Mouse (Mus musculus) lung, embryonic 15.5 days (tissue): ENCODE data around the gene Ubxn7. TPM values are rescaled to one million over a fixed set of nuclear protein-coding genes. Genes with fewer than 3 reads are reported as not detected.

Source experiments
- ATAC-seq: fragments of 200-750 bp; cut with Nextera tagmentation; 2 replicates; pipeline ENCODE4 v1.8.0; 2017; ENCODE audit warnings: moderate number of reproducible peaks, borderline replicate concordance; ENCODE audit not compliant: low FRiP score, low TSS enrichment; ENCODE audit errors: extremely low read depth
- H3K27ac ChIP-seq: fragments of 300-500 bp; sonication (generic); 2 replicates; pipeline ENCODE4 v1.5.1; 2015; ENCODE audit warnings: moderate library complexity, mild to moderate bottlenecking, inconsistent platforms
- H3K27me3 ChIP-seq: fragments of 300-500 bp; sonication (generic); 2 replicates; pipeline ENCODE4 v1.6.1; 2015; ENCODE audit warnings: inconsistent platforms
- H3K36me3 ChIP-seq: fragments of 300-500 bp; sonication (generic); 2 replicates; pipeline ENCODE4 v1.6.1; 2015; ENCODE audit warnings: inconsistent platforms
- H3K4me1 ChIP-seq: fragments of 300-500 bp; sonication (generic); 2 replicates; pipeline ENCODE4 v1.6.1; 2015; ENCODE audit warnings: inconsistent platforms
- H3K4me2 ChIP-seq: fragments of 300-500 bp; sonication (generic); 2 replicates; pipeline ENCODE4 v1.6.1; 2015; ENCODE audit warnings: inconsistent platforms, mild to moderate bottlenecking, moderate library complexity
- H3K4me3 ChIP-seq: fragments of 300-500 bp; sonication (generic); 2 replicates; pipeline ENCODE4 v1.5.1; 2015; ENCODE audit warnings: mild to moderate bottlenecking, inconsistent platforms
- H3K9ac ChIP-seq: fragments of 300-500 bp; sonication (generic); 2 replicates; pipeline ENCODE4 v1.6.1; 2015; ENCODE audit warnings: inconsistent platforms
- H3K9me3 ChIP-seq: fragments of 300-500 bp; sonication (generic); 2 replicates; pipeline ENCODE4 v1.6.1; 2016; ENCODE audit warnings: inconsistent platforms
- WGBS: fragments of 180-500 bp; shearing (Covaris S2); methylation state at CpG from one replicate; pipeline ENCODE4 v1.1.7; 2015; 5-methylcytosine and 5-hydroxymethylcytosine counted together
- polyA plus RNA-seq: library from polyadenylated mRNA; unstranded; fragments of >200 nt; fragmentation: Nextera tagmentation; extraction: Ambion mirVana; gene quantifications from 2 replicates; pipeline ENCODE4 v1.2.1, GENCODE M21; 2015

The Ubxn7 gene
- polyA plus RNA-seq, 1 experiment from 2014 or later = 24.2 TPM

- no peak overlapping the region for H3K9ac ChIP-seq
- no peaks in the 10 kb centered on the region for H3K27me3 ChIP-seq
- H3K4me1 ChIP-seq = peaks cover 11% of the 10 kb centered on the region
- no peak overlapping the region for H3K27ac ChIP-seq
- no peak overlapping the region for H3K4me3 ChIP-seq
- 97% methylated on average over 1 of the region's 1 CpGs for WGBS
- H3K9me3 ChIP-seq = no peaks in the 10 kb centered on the region
- H3K36me3 ChIP-seq = no peaks in the 10 kb centered on the region
- no peak for ATAC-seq
- H3K4me2 ChIP-seq = no peak overlapping the region
These were observed 105.2 kb downstream of the Ubxn7 start for GRCm38 (mm10) chr16:32437266-32437665.

GRCm38 (mm10) chr16:32441432-32441831 is 109.4 kb downstream of the Ubxn7 start:
- H3K27ac ChIP-seq = no peak overlapping the region
- no peak overlapping the region for H3K9ac ChIP-seq
- ATAC-seq = no peak
- no peaks in the 10 kb centered on the region for H3K27me3 ChIP-seq
- no peaks in the 10 kb centered on the region for H3K36me3 ChIP-seq
- WGBS = 94% methylated on average over 3 of the region's 3 CpGs
- H3K4me3 ChIP-seq = no peak overlapping the region
- H3K4me1 ChIP-seq = no peaks in the 10 kb centered on the region
- H3K9me3 ChIP-seq = no peaks in the 10 kb centered on the region
- no peak overlapping the region for H3K4me2 ChIP-seq

Other genes with a start within 250 kb of the Ubxn7 start
- 88.9 and 95.6 TPM in 2 replicates for gene Pigx, start 232.5 kb upstream of the Ubxn7 start, polyA plus RNA-seq
- gene Cep19, start 232.5 kb upstream of the Ubxn7 start, polyA plus RNA-seq = 29.8 and 30.3 TPM in 2 replicates
- 39.6 and 45.8 TPM in 2 replicates for gene Nrros, start 166.7 kb upstream of the Ubxn7 start, polyA plus RNA-seq
- 0.20 and 0.36 TPM in 2 replicates for gene Bex6, start 152.4 kb upstream of the Ubxn7 start, polyA plus RNA-seq
- gene Fbxo45, start 85.1 kb upstream of the Ubxn7 start, polyA plus RNA-seq = 16.6 and 17.2 TPM in 2 replicates
- 19.5 TPM in 2 replicates for gene Wdr53, start 85.0 kb upstream of the Ubxn7 start, polyA plus RNA-seq
- 0.11 TPM in 1 of 2 replicates, not detected in the other for gene Smco1, start 60.8 kb upstream of the Ubxn7 start, polyA plus RNA-seq
- 35.8 and 36.7 TPM in 2 replicates for gene Rnf168, start 54.8 kb upstream of the Ubxn7 start, polyA plus RNA-seq
- gene Tm4sf19, start 68.2 kb downstream of the Ubxn7 start, polyA plus RNA-seq = not detected in 2 replicates
- 23.3 and 25.6 TPM in 2 replicates for gene Tctex1d2, start 87.4 kb downstream of the Ubxn7 start, polyA plus RNA-seq
- gene Pcyt1a, start 98.7 kb downstream of the Ubxn7 start, polyA plus RNA-seq = 35.6 and 36.1 TPM in 2 replicates
- gene Slc51a, start 155.6 kb downstream of the Ubxn7 start, polyA plus RNA-seq = 0.08 and 0.39 TPM in 2 replicates
- gene Zdhhc19, start 164.0 kb downstream of the Ubxn7 start, polyA plus RNA-seq = not detected in 2 replicates